Mouse (Mus musculus): ENCODE measurements at regions not wholly inside any gene's neighbourhood (a gene's known extent, or its start where the extent isn't known, plus 50 kb on each side); places are given as distances from the start of the nearest gene placed in this dataset.

DNA sequence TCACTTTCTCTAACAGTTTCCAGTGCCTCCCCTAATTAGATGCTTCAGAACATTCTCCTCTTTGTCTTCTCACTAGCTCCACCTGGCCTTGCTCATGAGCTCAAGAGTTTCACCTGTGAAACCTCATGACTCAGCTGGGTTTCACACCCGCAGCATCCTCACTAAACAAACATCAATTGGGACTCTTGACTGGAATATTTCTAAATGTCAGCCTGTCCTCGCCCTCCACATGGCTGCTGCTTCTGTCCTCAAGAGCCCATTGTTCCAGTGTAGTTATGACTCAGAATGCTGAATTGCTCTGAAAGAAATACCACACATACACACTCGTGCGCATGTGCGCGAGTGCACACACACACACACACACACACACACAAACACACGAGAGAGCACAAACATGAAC is 407.2 kb downstream of the Prss52 start:
- ATAC-seq (ENCODE audit: low read depth) = no peak

DNA sequence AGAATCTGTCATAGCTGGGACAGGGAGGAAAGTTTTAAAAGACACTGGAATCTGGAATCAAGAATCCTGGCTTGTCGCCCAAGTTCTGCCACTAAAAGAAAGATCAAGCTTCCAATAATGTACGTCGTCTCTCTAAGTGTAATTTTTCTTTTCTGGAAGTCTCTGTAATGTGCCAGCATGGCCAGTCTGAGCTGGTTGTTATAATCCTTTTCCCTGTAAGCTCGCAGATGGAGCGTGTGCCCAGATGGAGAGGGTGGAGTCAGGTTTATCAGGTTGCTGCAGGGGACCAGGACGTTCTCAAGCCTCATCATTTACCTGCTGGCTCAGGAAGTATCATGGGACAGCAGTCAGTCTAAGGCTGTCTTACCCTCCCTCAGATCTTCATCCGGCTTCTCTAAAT is 408.6 kb downstream of the Prss52 start:
- no peaks in the 10 kb centered on the region for H3K36me3 ChIP-seq
- 70% methylated on average over 7 of the region's 7 CpGs for WGBS (ENCODE audit: insufficient replicate concordance)
- H3K4me2 ChIP-seq = no peak overlapping the region
- H3K9me3 ChIP-seq (replicated peaks) = 0 out of 2 replicates have a peak, but pooled peaks cover 5% of the 10 kb centered on the region
- H3K27ac ChIP-seq = no peak overlapping the region
- no peak overlapping the region for H3K9ac ChIP-seq
- no peaks in the 10 kb centered on the region for H3K4me1 ChIP-seq (replicated peaks)
- ATAC-seq (ENCODE audit: low read depth) (no peak), DNase-seq (no peak)
- no peak overlapping the region for H3K4me3 ChIP-seq (replicated peaks)
- H3K27me3 ChIP-seq = no peaks in the 10 kb centered on the region

More for the DNA sequence above, 407.2 kb downstream of the Prss52 start:
- Histone ChIP-seq H3K9ac (no peak overlapping the region), H3K27me3 (no peaks in the 10 kb centered on the region), H3K9me3 (replicated peaks) (0 out of 2 replicates have a peak, but pooled peaks cover 5% of the 10 kb centered on the region), H3K4me3 (replicated peaks) (no peak overlapping the region), H3K36me3 (no peaks in the 10 kb centered on the region), H3K4me2 (no peak overlapping the region), H3K4me1 (replicated peaks) (no peaks in the 10 kb centered on the region), H3K27ac (no peak overlapping the region)
- WGBS (ENCODE audit: insufficient replicate concordance) = 79% methylated on average over 7 of the region's 7 CpGs
- no peak for DNase-seq

DNA sequence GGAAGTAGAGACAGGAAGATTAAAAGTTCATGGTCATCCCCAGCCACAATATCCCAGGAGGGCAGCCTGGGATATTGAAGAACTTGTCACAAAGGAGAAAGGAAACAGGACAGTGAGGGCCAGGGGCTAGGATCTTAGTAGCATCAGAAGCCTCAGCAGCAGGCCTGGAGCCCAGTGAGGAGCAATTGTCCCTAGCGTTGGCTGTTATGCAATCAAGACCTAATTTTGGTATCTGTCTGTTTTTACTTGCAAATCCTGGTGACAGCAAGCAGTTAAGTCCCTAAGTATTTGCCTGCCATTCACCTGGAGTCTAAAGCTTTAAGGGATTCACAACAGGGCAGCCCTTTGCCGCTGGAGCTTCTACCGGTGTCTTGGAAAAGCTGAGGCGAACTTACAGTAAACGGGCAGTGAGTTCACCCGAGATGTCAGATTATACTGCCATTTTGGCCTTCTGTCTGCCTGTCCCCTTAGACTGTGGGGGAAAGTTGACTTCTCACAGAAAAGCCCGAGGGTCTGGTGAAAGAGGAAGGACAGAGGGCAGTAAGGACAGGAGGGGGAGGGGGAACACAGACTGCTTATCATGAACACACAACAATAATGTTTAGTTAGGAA is 413.6 kb downstream of the Prss52 start:
- DNase-seq (no peak), ATAC-seq (ENCODE audit: low read depth) (no peak)
- WGBS (ENCODE audit: insufficient replicate concordance) = 35% methylated on average over 7 of the region's 7 CpGs

GRCm38 (mm10) chr14:64524641-64525040 is 420.6 kb downstream of the Prss52 start:
- Histone ChIP-seq H3K27me3 (no peaks in the 10 kb centered on the region), H3K4me2 (no peak overlapping the region), H3K9ac (no peak overlapping the region), H3K36me3 (no peaks in the 10 kb centered on the region), H3K27ac (no peak overlapping the region), H3K4me3 (replicated peaks) (no peak overlapping the region), H3K4me1 (replicated peaks) (no peaks in the 10 kb centered on the region), H3K9me3 (replicated peaks) (no peaks in the 10 kb centered on the region)
- DNase-seq (no peak), ATAC-seq (ENCODE audit: low read depth) (no peak)
- 45% methylated on average over 8 of the region's 8 CpGs for WGBS (ENCODE audit: insufficient replicate concordance)

More for the DNA sequence above, 413.6 kb downstream of the Prss52 start:
- Histone ChIP-seq H3K9ac (no peak overlapping the region), H3K36me3 (no peaks in the 10 kb centered on the region), H3K4me1 (replicated peaks) (no peaks in the 10 kb centered on the region), H3K4me3 (replicated peaks) (no peak overlapping the region), H3K4me2 (no peak overlapping the region), H3K9me3 (replicated peaks) (0 out of 2 replicates have a peak, but pooled peaks cover 5% of the 10 kb centered on the region), H3K27ac (no peak overlapping the region), H3K27me3 (no peaks in the 10 kb centered on the region)

GRCm38 (mm10) chr14:64525302-64526078 is 421.4 kb downstream of the Prss52 start:
- H3K36me3 ChIP-seq = no peaks in the 10 kb centered on the region
- H3K9me3 ChIP-seq (replicated peaks) = no peaks in the 10 kb centered on the region
- no peaks in the 10 kb centered on the region for H3K4me1 ChIP-seq (replicated peaks)
- no peak overlapping the region for H3K4me2 ChIP-seq
- H3K4me3 ChIP-seq (replicated peaks) = no peak overlapping the region
- H3K27me3 ChIP-seq = no peaks in the 10 kb centered on the region
- ATAC-seq (ENCODE audit: low read depth) (no peak), DNase-seq (no peak)
- H3K9ac ChIP-seq = no peak overlapping the region
- H3K27ac ChIP-seq = no peak overlapping the region
- WGBS (ENCODE audit: insufficient replicate concordance) = 66% methylated on average over 10 of the region's 10 CpGs

- Histone ChIP-seq H3K9ac (no peak overlapping the region), H3K9me3 (replicated peaks) (no peaks in the 10 kb centered on the region), H3K36me3 (no peaks in the 10 kb centered on the region), H3K4me1 (replicated peaks) (no peaks in the 10 kb centered on the region), H3K27ac (no peak overlapping the region), H3K4me2 (no peak overlapping the region), H3K27me3 (no peaks in the 10 kb centered on the region), H3K4me3 (replicated peaks) (no peak overlapping the region)
- 11% methylated on average over 3 of the region's 3 CpGs for WGBS (ENCODE audit: insufficient replicate concordance)
- DNase-seq (no peak), ATAC-seq (ENCODE audit: low read depth) (no peak)
These were observed 426.5 kb downstream of the Prss52 start for GRCm38 (mm10) chr14:64530541-64530940.

DNA sequence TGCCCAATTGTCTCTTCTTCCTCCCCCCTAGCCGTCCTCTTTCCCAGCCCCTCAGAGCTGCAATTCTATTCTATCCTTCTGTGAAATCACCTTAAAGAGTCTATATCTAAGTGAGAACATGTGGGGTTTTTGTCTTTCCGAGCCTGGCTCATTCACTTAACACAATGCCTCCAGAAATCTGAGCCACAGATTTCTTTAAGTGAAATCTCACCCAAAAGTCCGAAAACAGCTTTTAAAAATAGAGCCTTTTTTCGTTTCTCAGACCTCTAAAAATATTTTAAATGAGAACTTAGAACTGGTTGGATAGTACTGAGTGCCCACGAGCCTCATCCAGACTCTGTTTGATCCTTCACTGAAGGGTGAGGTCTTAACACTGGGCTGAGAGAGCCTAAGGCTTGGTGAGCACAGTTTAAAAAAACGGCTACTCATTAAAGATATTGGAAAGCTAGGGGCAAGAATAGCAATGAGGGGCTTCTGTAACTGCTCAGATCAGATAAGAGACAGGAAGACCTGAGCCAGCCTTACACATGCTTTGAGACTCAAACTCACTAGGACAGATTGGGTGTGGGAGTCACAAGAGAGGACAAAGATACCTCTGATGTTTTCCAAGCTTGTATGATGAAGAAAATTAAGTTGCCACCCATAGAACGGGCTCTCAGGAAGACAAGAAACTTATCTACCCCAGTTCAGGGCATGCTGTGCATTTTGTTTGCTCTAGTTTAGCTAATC is 427.3 kb downstream of the Prss52 start:
- 33% methylated on average over 7 of the region's 7 CpGs for WGBS (ENCODE audit: insufficient replicate concordance)
- H3K36me3 ChIP-seq = no peaks in the 10 kb centered on the region
- H3K9me3 ChIP-seq (replicated peaks) = no peaks in the 10 kb centered on the region
- no peaks in the 10 kb centered on the region for H3K27me3 ChIP-seq
- no peak for ATAC-seq (ENCODE audit: low read depth)
- no peak for DNase-seq
- H3K27ac ChIP-seq = no peak overlapping the region
- H3K4me2 ChIP-seq = no peak overlapping the region
- no peak overlapping the region for H3K4me3 ChIP-seq (replicated peaks)
- H3K9ac ChIP-seq = no peak overlapping the region
- H3K4me1 ChIP-seq (replicated peaks) = no peaks in the 10 kb centered on the region

- H3K27me3 ChIP-seq = no peaks in the 10 kb centered on the region
- H3K9me3 ChIP-seq (replicated peaks) = no peaks in the 10 kb centered on the region
- no peaks in the 10 kb centered on the region for H3K36me3 ChIP-seq
- H3K9ac ChIP-seq = no peak overlapping the region
- no peak for DNase-seq
- no peak for ATAC-seq (ENCODE audit: low read depth)
- H3K4me2 ChIP-seq = no peak overlapping the region
- no peaks in the 10 kb centered on the region for H3K4me1 ChIP-seq (replicated peaks)
- H3K4me3 ChIP-seq (replicated peaks) = no peak overlapping the region
- H3K27ac ChIP-seq = no peak overlapping the region
- WGBS (ENCODE audit: insufficient replicate concordance) = 55% methylated on average over 5 of the region's 5 CpGs
These were observed 428.3 kb downstream of the Prss52 start for GRCm38 (mm10) chr14:64532351-64532750.

DNA sequence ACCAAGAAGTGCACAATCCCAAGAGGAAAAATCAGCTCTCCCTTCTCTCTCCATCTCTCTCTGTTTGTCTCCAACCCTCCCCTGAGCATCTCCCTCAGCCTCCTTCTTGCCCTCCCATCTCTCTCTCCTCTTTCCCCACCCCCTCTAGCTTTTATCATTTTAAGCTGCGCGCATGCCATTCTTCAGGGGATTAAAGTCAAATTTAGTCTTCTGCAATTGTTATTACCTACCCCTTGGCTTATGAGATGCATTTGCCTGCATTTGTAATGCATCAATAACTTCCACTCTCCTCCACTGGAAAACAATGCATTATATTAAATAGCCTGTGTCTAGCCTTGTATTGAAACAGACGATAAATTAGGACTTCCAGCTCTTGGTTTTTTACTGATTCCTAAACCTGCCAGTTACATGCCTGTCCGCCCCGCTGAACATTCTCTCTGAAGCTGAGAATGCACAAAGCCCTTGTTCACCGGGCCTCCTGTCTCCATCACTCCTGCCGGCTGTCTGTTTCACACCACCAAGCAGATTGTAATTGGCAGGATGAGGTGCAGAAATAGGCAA is 429.6 kb downstream of the Prss52 start:
- Histone ChIP-seq H3K27ac (no peak overlapping the region), H3K9ac (no peak overlapping the region), H3K4me1 (replicated peaks) (no peaks in the 10 kb centered on the region), H3K36me3 (no peaks in the 10 kb centered on the region), H3K4me3 (replicated peaks) (no peak overlapping the region), H3K9me3 (replicated peaks) (no peaks in the 10 kb centered on the region), H3K4me2 (no peak overlapping the region), H3K27me3 (no peaks in the 10 kb centered on the region)
- 56% methylated on average over 7 of the region's 7 CpGs for WGBS (ENCODE audit: insufficient replicate concordance)
- ATAC-seq (ENCODE audit: low read depth) (no peak), DNase-seq (no peak)

DNA sequence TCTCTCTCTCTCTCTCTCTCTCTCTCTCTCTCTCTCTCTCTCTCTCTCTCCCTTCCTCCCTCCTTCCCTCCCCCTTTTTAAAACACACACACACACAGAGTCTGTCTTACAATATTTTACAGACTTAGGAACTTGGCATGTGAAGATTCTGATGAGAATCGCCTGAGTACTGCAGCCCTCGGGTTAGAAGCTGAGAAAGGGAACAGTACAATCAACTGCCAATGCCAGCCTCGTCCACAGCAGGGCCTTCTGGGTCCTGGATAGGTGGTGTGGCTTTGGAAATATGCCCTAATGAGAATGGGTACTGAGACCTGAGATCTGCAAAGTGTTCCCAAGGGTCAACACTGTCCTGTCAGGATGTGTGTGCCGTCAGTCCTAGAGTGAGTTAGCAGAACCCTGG is 430.1 kb downstream of the Prss52 start:
- H3K4me3 ChIP-seq (replicated peaks) = no peak overlapping the region
- H3K4me1 ChIP-seq (replicated peaks) = no peaks in the 10 kb centered on the region
- 27% methylated on average over 4 of the region's 4 CpGs for WGBS (ENCODE audit: insufficient replicate concordance)
- H3K4me2 ChIP-seq = no peak overlapping the region
- no peaks in the 10 kb centered on the region for H3K9me3 ChIP-seq (replicated peaks)
- no peak for DNase-seq
- H3K9ac ChIP-seq = no peak overlapping the region
- no peaks in the 10 kb centered on the region for H3K36me3 ChIP-seq
- no peak for ATAC-seq (ENCODE audit: low read depth)
- H3K27ac ChIP-seq = no peak overlapping the region
- no peaks in the 10 kb centered on the region for H3K27me3 ChIP-seq

DNA sequence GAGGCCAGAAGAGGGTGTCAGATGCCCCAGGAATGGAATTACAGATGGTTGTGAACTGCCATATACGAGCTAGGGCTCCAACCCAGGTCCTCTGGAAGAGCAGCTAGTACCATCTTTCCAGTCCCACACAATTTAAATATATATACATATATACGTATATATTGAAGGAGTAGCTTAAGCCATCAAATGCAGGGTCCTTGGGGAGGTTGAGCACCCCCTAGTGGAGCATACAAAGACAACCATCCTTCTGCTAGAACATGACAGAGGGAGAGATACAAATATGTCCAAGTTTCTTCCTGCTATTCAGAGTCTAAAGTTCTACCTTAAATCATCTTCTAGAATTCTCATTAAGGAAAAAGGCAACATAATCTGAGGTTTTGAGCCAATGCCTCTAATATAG is 435.4 kb downstream of the Prss52 start:
- H3K4me1 ChIP-seq (replicated peaks) = no peaks in the 10 kb centered on the region
- H3K4me3 ChIP-seq (replicated peaks) = no peak overlapping the region
- WGBS (ENCODE audit: insufficient replicate concordance) = 32% methylated on average over 2 of the region's 2 CpGs
- H3K36me3 ChIP-seq = no peaks in the 10 kb centered on the region
- DNase-seq (no peak), ATAC-seq (ENCODE audit: low read depth) (no peak)
- no peak overlapping the region for H3K27ac ChIP-seq
- H3K27me3 ChIP-seq = no peaks in the 10 kb centered on the region
- no peaks in the 10 kb centered on the region for H3K9me3 ChIP-seq (replicated peaks)
- no peak overlapping the region for H3K4me2 ChIP-seq
- no peak overlapping the region for H3K9ac ChIP-seq
